Mouse (Mus musculus) neural tube, embryonic 14.5 days (tissue): ENCODE results near the gene Slk. TPM values are rescaled to one million over a fixed set of nuclear protein-coding genes. Genes with fewer than 3 reads are reported as not detected.

Experiments
- ATAC-seq: fragments of 200-750 bp; cut with Nextera tagmentation; 2 replicates; pipeline ENCODE4 v1.8.0; 2017; ENCODE audit warnings: low read depth, mild to moderate bottlenecking, moderate TSS enrichment, moderate library complexity
- H3K27ac ChIP-seq: fragments of 300-500 bp; sonication (generic); 2 replicates; pipeline ENCODE4 v1.5.1; 2014; ENCODE audit warnings: low read depth, mild to moderate bottlenecking, control low read depth, low read length, moderate library complexity, mixed read lengths
- H3K27me3 ChIP-seq: fragments of 300-500 bp; sonication (generic); 2 replicates; pipeline ENCODE4 v1.6.1; 2014; ENCODE audit warnings: low read length; ENCODE audit not compliant: control insufficient read depth, insufficient read depth
- H3K36me3 ChIP-seq: fragments of 300-500 bp; sonication (generic); 2 replicates; pipeline ENCODE4 v1.6.1; 2014; ENCODE audit warnings: low read length, mixed read lengths; ENCODE audit not compliant: control insufficient read depth, insufficient read depth
- H3K4me1 ChIP-seq: fragments of 300-500 bp; sonication (generic); 2 replicates; pipeline ENCODE4 v1.6.1; 2014; ENCODE audit warnings: low read length; ENCODE audit not compliant: control insufficient read depth, insufficient read depth
- H3K4me2 ChIP-seq: fragments of 300-500 bp; sonication (generic); 2 replicates; pipeline ENCODE4 v1.6.1; 2014; ENCODE audit warnings: mild to moderate bottlenecking, low read depth, low read length, control low read depth
- H3K4me3 ChIP-seq: fragments of 300-500 bp; sonication (generic); 2 replicates; pipeline ENCODE4 v1.5.1; 2014; ENCODE audit warnings: low read depth, low read length, control low read depth, mixed read lengths
- H3K9ac ChIP-seq: fragments of 300-500 bp; sonication (generic); replicated peaks from 2 replicates; pipeline ENCODE4 v1.6.1; 2014; ENCODE audit warnings: low read depth, mild to moderate bottlenecking, control low read depth, low read length, mixed read lengths
- H3K9me3 ChIP-seq: fragments of 300-500 bp; sonication (generic); 2 replicates; pipeline ENCODE4 v1.6.1; 2016; ENCODE audit warnings: low read length; ENCODE audit not compliant: control insufficient read depth
- WGBS: fragments of 180-500 bp; shearing (Covaris S2); extraction: QIAGEN DNeasy Blood & Tissue Kit; methylation state at CpG from one replicate; pipeline ENCODE4 v1.1.7; 2014; 5-methylcytosine and 5-hydroxymethylcytosine counted together
- polyA plus RNA-seq: library from polyadenylated mRNA; unstranded; fragments of >200 nt; fragmentation: Nextera tagmentation; extraction: Ambion mirVana; gene quantifications from 2 replicates; pipeline ENCODE4 v1.2.1, GENCODE M21; 2014

The Slk gene
- polyA plus RNA-seq, 1 experiment from 2014 or later: 12.5 TPM

GRCm38 (mm10) chr19:47545055-47545454, 34.4 kb upstream of the Slk start:
- Histone ChIP-seq H3K4me3 (no peak overlapping the region), H3K4me2 (no peak overlapping the region), H3K9me3 (no peaks in the 10 kb centered on the region), H3K4me1 (0 out of 2 replicates have a peak, but pooled peaks cover 3% of the 10 kb centered on the region), H3K27ac (no peak overlapping the region), H3K36me3 (no peaks in the 10 kb centered on the region), H3K9ac (no peak overlapping the region), H3K27me3 (no peaks in the 10 kb centered on the region)
- no peak; the same call in 1 of the 2 replicates for ATAC-seq
- 20% methylated on average over 3 of the region's 3 CpGs for WGBS

GRCm38 (mm10) chr19:47545528-47545927, 34.0 kb upstream of the Slk start:
- Histone ChIP-seq H3K27me3 (no peaks in the 10 kb centered on the region), H3K27ac (no peak overlapping the region), H3K4me3 (no peak overlapping the region), H3K9me3 (no peaks in the 10 kb centered on the region), H3K36me3 (no peaks in the 10 kb centered on the region), H3K4me2 (no peak overlapping the region), H3K4me1 (0 out of 2 replicates have a peak, but pooled peaks cover 3% of the 10 kb centered on the region), H3K9ac (no peak overlapping the region)
- ATAC-seq: peak; percentile 49; the same call in 1 of the 2 replicates

- Histone ChIP-seq H3K27me3 (no peaks in the 10 kb centered on the region), H3K9ac (no peak overlapping the region), H3K4me3 (no peak overlapping the region), H3K36me3 (no peaks in the 10 kb centered on the region), H3K9me3 (no peaks in the 10 kb centered on the region), H3K4me2 (no peak overlapping the region), H3K4me1 (0 out of 2 replicates have a peak, but pooled peaks cover 3% of the 10 kb centered on the region), H3K27ac (no peak overlapping the region)
- ATAC-seq: no peak
- 92% methylated on average over 11 of the region's 11 CpGs for WGBS
These were observed 30.9 kb upstream of the Slk start for GRCm38 (mm10) chr19:47548432-47549076.

- no peak overlapping the region for H3K4me2 ChIP-seq
- no peak overlapping the region for H3K9ac ChIP-seq
- H3K27ac ChIP-seq: no peak overlapping the region
- no peaks in the 10 kb centered on the region for H3K27me3 ChIP-seq
- H3K4me3 ChIP-seq: no peak overlapping the region
- no peaks in the 10 kb centered on the region for H3K36me3 ChIP-seq
- no peaks in the 10 kb centered on the region for H3K9me3 ChIP-seq
- ATAC-seq: no peak
- H3K4me1 ChIP-seq: 0 out of 2 replicates have a peak, but pooled peaks cover 3% of the 10 kb centered on the region
- 52% methylated on average over 9 of the region's 9 CpGs for whole genome bisulfite sequencing
These were observed 30.3 kb upstream of the Slk start for GRCm38 (mm10) chr19:47549174-47549573.

- Histone ChIP-seq H3K27me3 (no peaks in the 10 kb centered on the region), H3K36me3 (no peaks in the 10 kb centered on the region), H3K4me3 (no peak overlapping the region), H3K9ac (no peak overlapping the region), H3K4me2 (no peak overlapping the region), H3K4me1 (0 out of 2 replicates have a peak, but pooled peaks cover 3% of the 10 kb centered on the region), H3K27ac (no peak overlapping the region), H3K9me3 (no peaks in the 10 kb centered on the region)
- no peak for ATAC-seq
- 66% methylated on average over 4 of the region's 4 CpGs for WGBS
These were observed 29.9 kb upstream of the Slk start for GRCm38 (mm10) chr19:47549584-47549983.

GRCm38 (mm10) chr19:47559145-47559544, 20.3 kb upstream of the Slk start:
- 84% methylated on average over 5 of the region's 5 CpGs for WGBS
- Histone ChIP-seq H3K4me1 (no peaks in the 10 kb centered on the region), H3K9ac (no peak overlapping the region), H3K36me3 (no peaks in the 10 kb centered on the region), H3K27me3 (no peaks in the 10 kb centered on the region), H3K9me3 (no peaks in the 10 kb centered on the region), H3K4me3 (no peak overlapping the region), H3K27ac (no peak overlapping the region), H3K4me2 (no peak overlapping the region)
- ATAC-seq: no peak

GRCm38 (mm10) chr19:47559751-47560512, 19.5 kb upstream of the Slk start:
- Histone ChIP-seq H3K4me3 (no peak overlapping the region), H3K36me3 (no peaks in the 10 kb centered on the region), H3K9ac (no peak overlapping the region), H3K27ac (no peak overlapping the region), H3K4me1 (no peaks in the 10 kb centered on the region), H3K27me3 (no peaks in the 10 kb centered on the region), H3K9me3 (no peaks in the 10 kb centered on the region), H3K4me2 (no peak overlapping the region)
- WGBS: 77% methylated on average over 14 of the region's 14 CpGs
- no peak for ATAC-seq

GRCm38 (mm10) chr19:47560544-47561161, 18.8 kb upstream of the Slk start:
- Histone ChIP-seq H3K4me2 (no peak overlapping the region), H3K4me1 (no peaks in the 10 kb centered on the region), H3K27ac (no peak overlapping the region), H3K9ac (no peak overlapping the region), H3K4me3 (no peak overlapping the region), H3K9me3 (no peaks in the 10 kb centered on the region), H3K36me3 (no peaks in the 10 kb centered on the region), H3K27me3 (no peaks in the 10 kb centered on the region)
- ATAC-seq: no peak
- 87% methylated on average over 12 of the region's 12 CpGs for WGBS

- Histone ChIP-seq H3K27me3 (no peaks in the 10 kb centered on the region), H3K4me1 (no peaks in the 10 kb centered on the region), H3K4me3 (no peak overlapping the region), H3K4me2 (no peak overlapping the region), H3K9ac (no peak overlapping the region), H3K27ac (no peak overlapping the region), H3K9me3 (no peaks in the 10 kb centered on the region), H3K36me3 (no peaks in the 10 kb centered on the region)
- WGBS: 83% methylated on average over 5 of the region's 5 CpGs
- no peak for ATAC-seq
These were observed 17.5 kb upstream of the Slk start for GRCm38 (mm10) chr19:47561996-47562441.
